Mouse (Mus musculus): ENCODE results near the gene Rtl9.

The Rtl9 gene

GRCm38 (mm10) chrX:143099044-143099754 is at the start of gene Rtl9:
Rtl9 (plus strand) TSS chrX:143099594.
- in situ Hi-C loops (cut with MboI; ENCODE audit: low sequenced_read_pairs), result loop anchor here (10.0 kb wide), 1 partner anchor 346 kb away; no protein-coding TSS in a partner anchor

GRCm38 (mm10) chrX:143051478-143051877 is 47.9 kb upstream of the Rtl9 start:
- in situ Hi-C loops (cut with MboI; ENCODE audit: low sequenced_read_pairs), result loop anchor here (5.0 to 25.0 kb wide), 2 partner anchors 229 to 489 kb away; no protein-coding TSS in a partner anchor

- in situ Hi-C loops (cut with MboI; ENCODE audit: low sequenced_read_pairs), result loop anchor here (5.0 to 25.0 kb wide), 2 partner anchors 230 to 490 kb away; no protein-coding TSS in a partner anchor
These were observed 47.5 kb upstream of the Rtl9 start for GRCm38 (mm10) chrX:143051921-143052320.

GRCm38 (mm10) chrX:143058829-143059228 is 40.6 kb upstream of the Rtl9 start:
- in situ Hi-C loops (cut with MboI; ENCODE audit: low sequenced_read_pairs), result loop anchor here (25.0 kb wide), 1 partner anchor 497 kb away; no protein-coding TSS in a partner anchor

GRCm38 (mm10) chrX:143062641-143063355 is 36.6 kb upstream of the Rtl9 start:
- in situ Hi-C loops (cut with MboI; ENCODE audit: low sequenced_read_pairs), result loop anchor here (25.0 kb wide), 1 partner anchor 500 kb away; no protein-coding TSS in a partner anchor

GRCm38 (mm10) chrX:143063780-143064179 is 35.6 kb upstream of the Rtl9 start:
- in situ Hi-C loops (cut with MboI; ENCODE audit: low sequenced_read_pairs), result loop anchor here (25.0 kb wide), 1 partner anchor 501 kb away; no protein-coding TSS in a partner anchor

GRCm38 (mm10) chrX:143064288-143064687 is 35.1 kb upstream of the Rtl9 start:
- in situ Hi-C loops (cut with MboI; ENCODE audit: low sequenced_read_pairs), result loop anchor here (25.0 kb wide), 1 partner anchor 502 kb away; no protein-coding TSS in a partner anchor

GRCm38 (mm10) chrX:143066320-143067114 is 32.9 kb upstream of the Rtl9 start:
- in situ Hi-C loops (cut with MboI; ENCODE audit: low sequenced_read_pairs), result loop anchor here (25.0 kb wide), 1 partner anchor 504 kb away; no protein-coding TSS in a partner anchor

- in situ Hi-C loops (cut with MboI; ENCODE audit: low sequenced_read_pairs), result loop anchor here (25.0 kb wide), 1 partner anchor 505 kb away; no protein-coding TSS in a partner anchor
These were observed 32.3 kb upstream of the Rtl9 start for GRCm38 (mm10) chrX:143067115-143067514.

GRCm38 (mm10) chrX:143067576-143067975 is 31.8 kb upstream of the Rtl9 start:
- in situ Hi-C loops (cut with MboI; ENCODE audit: low sequenced_read_pairs), result loop anchor here (25.0 kb wide), 1 partner anchor 505 kb away; no protein-coding TSS in a partner anchor

GRCm38 (mm10) chrX:143080458-143081336 is 18.7 kb upstream of the Rtl9 start:
- in situ Hi-C loops (cut with MboI; ENCODE audit: low sequenced_read_pairs), result no loop called here

GRCm38 (mm10) chrX:143082732-143083131 is 16.7 kb upstream of the Rtl9 start:
- in situ Hi-C loops (cut with MboI; ENCODE audit: low sequenced_read_pairs), result no loop called here

- in situ Hi-C loops (cut with MboI; ENCODE audit: low sequenced_read_pairs), result no loop called here
These were observed 11.2 kb upstream of the Rtl9 start for GRCm38 (mm10) chrX:143088225-143088624.

GRCm38 (mm10) chrX:143090904-143091588 is 8.3 kb upstream of the Rtl9 start:
- in situ Hi-C loops (cut with MboI; ENCODE audit: low sequenced_read_pairs), result loop anchor here (10.0 kb wide), 1 partner anchor 354 kb away; no protein-coding TSS in a partner anchor

- in situ Hi-C loops (cut with MboI; ENCODE audit: low sequenced_read_pairs), result loop anchor here (10.0 kb wide), 1 partner anchor 347 kb away; no protein-coding TSS in a partner anchor
These were observed 1.8 kb upstream of the Rtl9 start for GRCm38 (mm10) chrX:143097551-143097950.

GRCm38 (mm10) chrX:143103146-143103545 is 3.8 kb downstream of the Rtl9 start:
- in situ Hi-C loops (cut with MboI; ENCODE audit: low sequenced_read_pairs), result no loop called here

- in situ Hi-C loops (cut with MboI; ENCODE audit: low sequenced_read_pairs), result no loop called here
These were observed 6.5 kb downstream of the Rtl9 start for GRCm38 (mm10) chrX:143105866-143106265.

- in situ Hi-C loops (cut with MboI; ENCODE audit: low sequenced_read_pairs), result no loop called here
These were observed 13.2 kb downstream of the Rtl9 start for GRCm38 (mm10) chrX:143112546-143112945.

All from CH12F3 (cell line).